In the genomic region with DNA sequence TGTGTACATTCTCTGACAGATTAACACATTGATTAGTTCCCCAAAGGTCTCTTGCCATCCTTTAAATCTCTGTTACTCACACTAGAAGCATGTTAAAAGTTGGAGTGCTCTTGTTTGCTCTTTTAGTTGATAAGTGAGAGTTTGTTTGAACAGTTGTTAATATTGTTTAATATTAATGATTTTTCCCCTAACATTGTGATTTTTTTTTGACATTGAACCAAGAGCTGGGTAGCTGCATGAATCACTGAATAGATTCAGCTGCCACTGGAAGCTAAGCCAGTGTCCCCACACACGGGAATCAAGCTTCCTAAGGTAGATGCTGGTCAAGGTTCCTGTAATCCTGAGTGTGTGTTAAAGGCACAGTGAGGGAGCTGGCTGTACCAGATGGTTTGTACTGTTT, we compare ENCODE assay signal across 13 mouse cellular contexts. TPM values are rescaled to one million over a fixed set of nuclear protein-coding genes. Genes with fewer than 3 reads are reported as not detected.
"Had no signal": no experiment of that assay in that cellular context is flagged by ENCODE, and none has a peak within 500 bp of the region (broad histone marks: within the 10 kb centered on the region; RNA-seq: fewer than 3 reads in every experiment).

No protein-coding gene starts in this region.

- ATAC-seq: inflammation-experienced regulatory T-cells, adult 6 months; intestine, postnatal 0 days; midbrain, embryonic 15.5 days had no signal

- H3K9ac ChIP-seq: liver, embryonic 14.5 days; midbrain, embryonic 15.5 days; neural tube, embryonic 12.5 days had no signal

- H3K4me2 ChIP-seq: limb, embryonic 12.5 days; midbrain, embryonic 11.5 days; midbrain, embryonic 15.5 days; neural tube, embryonic 12.5 days had no signal

- H3K4me3 ChIP-seq: limb, embryonic 12.5 days; megakaryocyte, embryonic 14.5 days; midbrain, embryonic 15.5 days; neural tube, embryonic 12.5 days had no signal

- DNase-seq: kidney, adult 8-10 months; kidney, postnatal 25 days; thymus, adult 18-20 months; thymus, postnatal 14 days had no signal

- H3K27ac ChIP-seq: limb, embryonic 12.5 days; liver, embryonic 14.5 days; macrophage; midbrain, embryonic 15.5 days; neural tube, embryonic 12.5 days had no signal

- H3K9me3 ChIP-seq: limb, embryonic 12.5 days; megakaryocyte, embryonic 14.5 days; midbrain, embryonic 15.5 days; neural tube, embryonic 12.5 days had no signal

- H3K4me1 ChIP-seq: limb, embryonic 12.5 days; midbrain, embryonic 15.5 days; neural tube, embryonic 12.5 days had no signal

- H3K27me3 ChIP-seq: limb, embryonic 12.5 days; midbrain, embryonic 15.5 days; neural tube, embryonic 12.5 days had no signal

RNA-seq across cellular contexts. Expression of gene Cbr3, which starts 59.9 kb away (rescaled TPM):
- polyA plus RNA-seq: inflammation-experienced regulatory T-cells, adult 6 months had no signal
